Mouse (Mus musculus) embryo, embryonic 11 days (tissue): ENCODE measurements around the gene E2f4.
A peak's percentile ranks its signal among the peaks of the same experiment; 100 is the strongest.

Experiments
- DNase-seq: peaks from one replicate; pipeline ENCODE4 v3.0.0-alpha.2; 2015

E2f4 gene

DNA sequence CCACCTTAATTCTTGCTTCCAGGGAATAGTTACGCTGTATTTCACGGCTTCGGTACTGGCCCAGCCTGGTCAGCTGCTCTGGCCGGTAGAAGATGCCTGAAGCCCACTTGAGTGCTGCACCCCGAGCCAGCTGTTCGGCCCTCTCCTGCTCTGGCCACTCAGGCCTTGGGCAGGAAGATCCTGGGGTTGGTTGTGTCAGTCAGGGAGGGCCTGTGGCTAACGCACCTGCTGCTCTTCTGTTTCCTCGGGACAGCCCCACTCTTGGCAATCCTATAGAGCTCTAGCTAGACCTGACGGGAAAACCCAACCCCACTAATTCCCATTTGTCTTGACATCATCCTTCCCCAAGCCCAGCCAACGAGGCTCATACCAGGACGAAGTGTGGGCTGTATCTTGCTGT lies 2.2 kb upstream of the E2f4 start:
- DNase-seq, result no peak

DNA sequence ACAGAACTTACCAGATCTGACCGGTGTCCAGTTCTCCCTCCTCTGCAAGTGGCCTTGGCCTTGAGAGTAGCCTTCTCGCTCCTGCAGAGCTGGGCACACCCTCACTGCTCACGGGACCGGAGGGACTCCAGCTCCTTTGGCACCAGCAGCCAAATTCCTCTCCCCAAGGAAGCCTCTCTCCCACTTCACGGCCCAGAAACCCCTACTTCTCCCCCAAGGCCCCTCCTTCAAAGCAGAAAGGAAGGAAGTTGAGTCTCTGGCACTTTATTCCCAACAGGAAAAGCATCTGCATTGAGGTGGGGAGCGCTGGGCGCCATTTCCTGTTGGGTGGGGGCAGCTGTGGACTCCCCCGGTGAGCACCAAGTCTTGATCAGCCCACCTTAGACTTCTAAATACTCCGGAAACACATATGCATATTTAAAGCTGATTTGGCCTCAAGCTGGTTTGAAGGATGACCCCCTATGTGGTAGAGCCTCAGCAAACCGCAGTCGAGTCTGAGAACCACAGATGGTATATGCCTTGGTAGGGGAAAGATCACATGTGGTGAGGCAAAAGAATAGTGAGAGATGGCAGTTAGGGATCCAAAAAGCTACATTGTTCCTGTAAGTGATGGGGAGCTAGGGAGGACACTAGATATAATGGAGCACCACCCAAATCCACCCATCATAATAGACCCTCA lies 1.4 kb upstream of the E2f4 start, which contains the start of gene Exoc3l:
TSS of gene Exoc3l (minus strand) at position 207 of the 679 bp plus-strand sequence.
- no peak for DNase-seq

DNA sequence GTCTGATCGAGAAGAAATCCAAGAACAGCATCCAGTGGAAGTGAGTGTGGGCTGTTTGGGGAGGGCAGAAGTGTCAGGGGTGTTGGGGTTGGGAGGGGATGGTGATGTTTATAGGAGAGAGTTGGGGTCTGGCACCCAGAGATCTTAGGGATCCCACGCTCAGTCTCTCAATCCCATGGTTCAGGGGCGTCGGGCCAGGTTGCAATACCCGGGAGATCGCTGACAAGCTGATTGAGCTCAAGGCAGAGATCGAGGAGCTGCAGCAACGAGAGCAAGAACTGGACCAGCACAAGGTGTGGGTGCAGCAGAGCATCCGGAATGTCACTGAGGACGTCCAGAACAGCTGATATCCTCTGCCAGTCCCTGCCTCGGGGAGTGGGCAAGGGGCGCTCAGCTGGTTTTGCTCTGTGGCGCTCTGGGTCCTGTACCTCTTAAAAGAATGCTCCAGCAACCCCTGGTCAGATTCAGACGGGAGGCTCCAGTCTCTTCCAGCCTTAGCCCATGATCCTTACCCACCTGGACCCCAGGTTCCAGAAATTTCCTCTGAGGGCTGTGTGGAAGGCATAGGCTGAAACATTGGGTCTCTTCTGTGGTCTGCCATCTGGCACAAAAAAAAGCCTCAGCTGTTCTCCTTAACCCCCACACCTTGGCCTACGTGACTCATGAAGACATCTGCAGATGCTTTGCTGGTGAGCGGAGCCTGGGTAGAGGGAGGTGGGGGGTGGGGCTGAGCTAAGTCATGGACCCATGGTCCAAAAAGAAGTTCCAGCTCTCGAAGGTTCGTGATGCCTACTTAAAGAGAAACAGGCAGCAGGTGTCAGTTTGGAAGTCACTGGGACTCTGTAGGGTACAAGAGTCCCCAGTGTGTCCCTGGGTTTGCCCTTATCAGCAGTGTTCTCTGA lies 1.1 kb downstream of the E2f4 start:
- no peak for DNase-seq

DNA sequence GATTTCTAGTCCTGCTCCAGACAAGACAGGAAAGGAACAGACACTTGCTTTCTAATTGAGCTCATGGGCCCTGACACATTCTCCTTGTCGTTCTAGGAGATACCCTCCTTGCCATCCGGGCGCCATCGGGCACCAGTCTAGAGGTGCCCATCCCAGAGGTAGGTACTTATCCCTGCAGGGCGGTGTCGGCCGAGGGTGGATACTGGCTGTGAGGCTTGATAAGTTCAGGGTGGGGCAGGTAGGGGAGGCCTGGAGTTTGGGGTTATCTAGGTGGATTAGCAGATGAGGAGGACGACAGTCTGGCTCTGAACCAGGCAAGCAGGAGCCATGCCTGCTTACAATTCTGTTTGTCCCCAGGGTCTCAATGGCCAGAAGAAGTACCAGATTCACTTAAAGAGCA lies 2.5 kb downstream of the E2f4 start:
- no peak for DNase-seq

DNA sequence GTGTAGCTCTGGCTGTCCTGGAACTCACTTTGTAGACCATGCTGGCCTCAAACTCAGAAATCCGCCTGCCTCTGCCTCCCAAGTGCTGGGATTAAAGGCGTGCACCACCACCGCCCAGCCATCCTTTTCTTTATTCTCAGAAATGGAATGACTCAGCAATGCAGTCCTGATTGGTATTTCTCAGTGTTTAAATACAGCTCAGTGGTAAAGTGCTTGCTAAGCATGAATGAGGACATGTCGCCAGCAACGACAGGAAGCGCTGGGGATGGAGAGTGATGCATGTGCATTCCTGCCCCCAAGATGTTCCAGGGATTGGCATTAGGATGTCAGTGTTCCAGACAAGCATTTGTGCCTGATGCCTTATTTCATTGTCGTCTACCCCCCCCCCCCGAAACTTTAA lies 5.9 kb downstream of the E2f4 start:
- DNase-seq, result no peak

DNA sequence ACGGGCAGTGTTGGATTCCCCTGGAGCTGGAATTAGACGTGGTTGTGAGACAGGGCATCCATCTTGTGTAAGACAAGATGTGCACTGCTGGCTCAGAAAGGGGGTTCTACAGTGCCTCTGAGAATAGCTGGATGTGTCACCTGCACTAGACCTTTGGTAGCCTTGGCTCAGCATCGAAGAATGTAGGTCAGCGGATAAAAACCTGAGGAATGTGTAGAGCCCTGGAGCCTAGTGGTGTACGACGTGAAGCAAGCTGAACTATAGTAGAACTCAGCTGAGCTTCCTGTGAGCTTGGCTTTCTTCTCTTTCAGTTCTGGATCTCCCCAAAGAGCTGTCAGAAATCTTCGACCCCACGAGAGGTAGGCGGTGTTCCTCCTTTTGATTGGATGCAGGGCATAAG lies 6.4 kb downstream of the E2f4 start:
- DNase-seq, result no peak

DNA sequence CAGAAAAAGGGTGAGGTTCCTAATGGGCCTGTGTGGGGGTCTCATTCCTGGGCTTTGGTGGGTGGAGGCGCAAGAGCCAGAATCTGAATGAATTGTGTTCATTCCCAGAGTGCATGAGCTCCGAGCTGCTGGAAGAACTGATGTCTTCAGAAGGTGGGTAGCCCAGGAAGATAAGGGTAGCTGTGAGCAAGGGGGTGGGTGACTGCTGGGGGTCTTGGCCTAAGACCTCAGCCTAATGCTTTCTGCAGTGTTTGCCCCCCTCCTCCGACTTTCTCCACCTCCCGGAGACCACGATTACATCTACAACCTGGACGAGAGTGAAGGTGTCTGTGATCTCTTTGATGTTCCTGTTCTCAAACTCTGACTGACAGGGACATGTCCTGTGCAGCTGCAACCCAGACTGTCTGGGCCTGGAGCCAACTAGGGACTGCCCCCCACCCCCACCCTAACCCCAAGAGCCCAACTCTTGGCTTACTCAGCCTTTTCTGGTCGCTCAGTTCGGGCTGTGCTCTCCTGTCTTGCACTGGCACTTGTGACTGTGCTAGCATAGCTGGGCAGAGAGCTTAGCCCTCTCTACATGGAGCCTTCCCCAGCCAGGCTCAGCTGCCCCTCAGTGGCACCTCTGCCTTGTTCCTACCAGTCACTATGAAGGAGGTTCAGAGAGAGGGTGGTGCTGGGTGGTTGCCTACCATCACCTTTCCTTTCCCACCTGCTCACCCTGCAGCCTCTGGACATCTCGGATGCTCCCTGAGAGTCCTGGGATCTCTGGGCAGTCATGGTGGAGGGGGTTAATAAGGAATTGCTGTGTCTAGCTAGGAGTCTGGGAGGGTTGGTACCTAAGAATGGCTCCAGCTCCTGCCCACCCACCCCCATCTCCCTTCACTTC lies 7.1 kb downstream of the E2f4 start:
- no peak for DNase-seq

DNA sequence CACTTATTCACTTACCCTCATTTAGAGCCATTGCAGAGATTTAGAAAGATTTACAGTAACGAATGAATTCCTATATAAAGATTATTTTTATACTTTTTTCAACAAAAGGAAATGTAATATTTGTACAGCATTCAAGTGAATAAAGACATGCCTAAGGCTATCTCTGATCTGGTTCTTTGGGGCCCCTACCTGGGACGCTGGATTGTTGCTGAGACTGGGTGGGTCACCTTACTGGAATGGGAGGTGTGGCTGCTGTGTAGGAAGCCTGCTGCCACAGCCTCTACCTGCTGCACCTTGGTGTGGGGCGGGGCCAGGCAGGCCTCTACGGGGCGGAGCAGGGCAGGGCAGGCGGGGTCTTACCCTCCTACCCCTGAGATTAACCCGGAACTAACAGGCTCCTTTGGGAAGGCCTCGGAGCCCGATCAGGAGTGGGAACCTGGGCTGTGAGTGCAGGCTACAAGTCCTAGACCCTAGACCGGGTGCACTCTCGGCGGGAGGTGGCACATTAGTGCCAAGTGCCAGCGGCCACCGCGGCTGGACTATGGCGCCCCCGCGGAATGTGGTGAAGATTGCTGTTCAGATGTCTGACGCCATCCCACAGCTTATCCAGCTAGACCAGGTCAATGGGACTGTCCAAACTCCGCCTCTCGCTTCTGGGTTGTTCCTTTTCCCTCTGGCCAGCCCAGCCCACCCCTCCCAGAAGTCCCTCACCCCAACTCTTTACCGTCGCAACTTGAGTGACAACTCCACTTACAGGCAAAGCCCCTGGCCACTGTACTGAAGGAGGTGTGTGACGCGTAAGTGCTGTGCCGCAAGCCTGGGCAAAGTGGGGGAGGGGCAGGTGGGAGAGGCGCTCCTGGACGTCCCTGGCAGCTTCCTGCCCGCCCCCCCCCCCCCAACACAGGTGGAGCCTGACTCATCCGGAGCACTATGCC lies 8.0 kb downstream of the E2f4 start, which contains the start of gene Elmo3:
TSS of gene Elmo3 (plus strand) at position 391 of the 935 bp plus-strand sequence.
- peak; percentile 71 for DNase-seq

DNA sequence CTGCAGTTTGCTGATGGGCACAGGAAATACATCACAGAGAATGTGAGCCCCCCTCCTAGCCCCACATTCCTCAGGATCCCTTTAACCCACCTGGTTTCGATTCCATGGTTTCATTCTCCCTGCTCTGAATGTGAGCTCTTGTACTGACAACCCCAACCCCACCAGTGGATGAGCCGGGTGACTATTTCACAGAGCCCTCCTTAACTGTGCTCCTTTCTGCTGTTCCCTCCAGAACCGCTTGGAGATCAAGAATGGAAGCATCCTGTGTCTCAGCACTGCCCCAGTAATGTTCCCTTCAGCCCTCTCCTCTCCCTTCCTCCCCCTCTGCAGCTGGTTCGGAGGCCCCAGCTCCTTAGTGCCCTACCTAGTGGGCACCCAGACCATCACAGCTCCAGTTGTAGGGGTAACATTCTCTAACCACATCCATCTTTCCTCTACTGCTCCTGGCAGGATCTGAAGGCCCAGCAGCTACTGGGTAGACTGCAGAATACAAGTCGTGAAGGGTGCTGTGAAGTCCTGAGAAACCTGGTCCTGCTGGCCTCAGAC lies 8.8 kb downstream of the E2f4 start:
- DNase-seq, result no peak

- no peak for DNase-seq
Observed at GRCm38 (mm10) chr8:105307670-105308069, 10.2 kb downstream of the E2f4 start.

DNA sequence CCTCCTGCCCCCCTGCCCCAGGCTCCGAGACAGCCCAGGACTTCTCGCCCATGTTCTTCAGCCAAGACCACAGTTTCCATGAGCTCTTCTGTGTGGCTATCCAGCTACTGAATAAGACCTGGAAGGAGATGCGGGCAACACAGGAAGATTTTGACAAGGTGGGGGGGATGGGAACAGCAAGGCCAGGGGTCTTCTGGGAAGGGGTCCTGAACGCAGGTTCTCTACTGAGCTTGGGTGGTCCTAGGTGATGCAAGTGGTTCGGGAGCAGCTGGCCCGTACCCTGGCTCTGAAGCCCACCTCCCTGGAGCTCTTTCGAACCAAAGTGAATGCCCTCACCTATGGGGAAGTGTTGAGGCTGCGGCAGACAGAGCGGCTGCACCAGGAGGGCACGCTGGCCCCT lies 11.0 kb downstream of the E2f4 start:
- no peak for DNase-seq

- no peak for DNase-seq
Observed at GRCm38 (mm10) chr8:105309142-105309847, 11.8 kb downstream of the E2f4 start.

GRCm38 (mm10) chr8:105310118-105310517 lies 12.7 kb downstream of the E2f4 start:
- no peak for DNase-seq

- DNase-seq, result no peak
Observed at GRCm38 (mm10) chr8:105311718-105312117, 14.3 kb downstream of the E2f4 start.

DNA sequence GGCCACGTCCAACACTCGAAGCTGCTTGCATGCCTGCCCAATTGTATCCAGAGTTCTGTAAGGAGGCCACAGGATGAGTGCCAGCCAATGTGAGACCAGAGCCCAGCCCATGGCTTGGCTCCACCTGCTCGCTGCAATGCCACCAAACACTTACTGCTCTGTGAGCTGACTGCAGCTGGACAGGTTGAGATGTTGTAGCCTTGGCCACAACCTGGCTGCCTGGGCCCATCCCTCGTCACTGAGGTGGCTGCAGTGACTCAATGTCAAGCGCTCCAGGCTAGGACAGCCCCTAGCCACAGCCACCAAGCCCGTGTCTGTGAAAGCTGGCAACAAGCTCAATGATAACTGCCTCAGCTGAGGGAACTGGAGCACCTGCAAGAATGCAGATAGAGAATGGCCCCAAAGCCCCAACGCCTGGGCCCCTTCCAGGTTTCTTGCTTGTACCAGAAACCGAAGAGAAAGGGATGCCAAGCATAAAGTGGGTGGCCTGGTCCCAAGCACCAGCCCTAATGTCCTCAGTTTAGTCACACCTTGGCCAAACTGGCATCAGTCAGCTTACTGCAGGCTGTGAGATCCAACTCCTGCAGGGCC lies 15.5 kb downstream of the E2f4 start:
- DNase-seq, result no peak

GRCm38 (mm10) chr8:105313622-105314402 lies 16.3 kb downstream of the E2f4 start:
- DNase-seq, result peak; percentile 28

DNA sequence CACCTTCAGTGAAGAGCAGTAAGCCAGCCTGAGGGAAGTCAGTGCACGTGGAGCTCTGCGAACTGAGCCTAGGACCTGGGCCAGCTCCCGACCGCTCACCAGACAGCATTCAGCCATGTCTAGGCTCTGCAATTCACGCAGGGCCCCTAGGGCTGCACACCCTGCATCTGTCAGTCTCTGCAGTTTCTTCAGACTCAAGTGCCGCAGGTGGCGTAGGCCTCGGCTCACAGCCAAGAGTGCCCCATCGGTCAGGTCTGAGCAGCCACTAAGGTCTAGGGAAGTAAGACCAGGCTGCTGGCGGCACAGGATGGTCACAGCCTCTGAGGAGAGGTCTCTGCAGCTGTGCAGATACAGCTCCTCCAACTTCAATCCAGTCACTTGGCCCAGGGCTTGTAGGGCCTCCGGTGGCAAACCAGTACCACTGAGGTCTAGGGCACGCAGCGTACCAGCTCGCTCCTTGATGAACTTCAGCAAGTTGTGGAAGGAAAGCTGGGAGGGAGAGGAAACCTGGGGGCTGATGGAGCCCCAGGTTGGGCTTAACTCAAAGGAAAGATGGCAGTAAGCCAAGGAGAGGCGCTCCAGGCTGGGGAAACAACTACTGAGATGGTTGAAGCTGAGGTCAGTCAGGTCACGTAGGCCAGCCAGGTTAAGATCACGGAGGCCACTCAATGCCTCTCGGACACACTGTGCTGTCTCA lies 17.8 kb downstream of the E2f4 start:
- DNase-seq, result no peak

DNA sequence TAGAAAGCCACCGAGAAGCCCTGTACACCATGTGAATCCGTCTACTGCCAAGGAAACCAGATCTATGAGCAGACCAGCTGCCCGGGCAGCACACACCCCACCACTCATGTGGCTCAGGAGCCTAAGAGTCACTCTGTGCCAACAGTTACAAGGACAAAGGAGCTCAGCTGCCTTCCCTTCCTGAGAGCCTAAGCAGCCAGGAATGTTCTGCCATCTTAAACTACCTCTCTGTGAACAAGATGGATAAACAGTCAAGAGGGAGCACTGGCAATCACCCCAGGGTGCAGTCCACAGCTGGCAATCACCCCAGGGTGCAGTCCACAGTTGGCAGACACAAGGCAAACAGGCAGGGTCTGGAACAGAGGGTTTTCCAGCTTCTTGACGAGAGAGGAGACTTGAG lies 20.5 kb downstream of the E2f4 start:
- no peak for DNase-seq

DNA sequence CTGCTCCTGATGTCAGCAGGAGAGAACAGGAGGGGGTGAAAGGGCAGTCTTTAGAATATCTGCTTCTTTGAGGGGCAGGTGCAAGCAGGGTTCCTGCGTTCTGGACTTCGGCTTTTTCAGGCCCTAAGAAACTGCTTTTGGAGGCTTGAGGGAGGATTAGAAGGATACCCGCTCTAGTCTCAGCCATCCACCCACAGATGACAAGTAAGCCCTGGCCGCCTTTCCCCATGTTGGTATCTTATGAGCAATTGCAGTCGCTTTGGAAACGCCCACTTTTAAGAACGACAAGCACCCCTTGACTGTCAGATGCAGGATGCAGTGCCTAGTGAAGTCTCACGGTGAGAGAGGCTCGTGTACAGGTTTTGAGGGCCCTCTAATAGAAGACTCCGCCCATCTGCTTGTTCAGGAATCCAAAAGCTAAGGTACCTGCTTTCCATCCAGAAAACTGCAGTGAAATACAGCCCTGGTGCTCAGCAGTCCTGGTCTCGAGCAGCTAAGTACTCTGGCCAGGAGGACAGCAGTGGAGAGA lies 21.3 kb downstream of the E2f4 start:
- DNase-seq, result no peak
